8 mouse cellular contexts compared by ENCODE assay signal in genomic region chr1:60564691-60565090, GRCm38 (mm10). TPM values are rescaled to one million over a fixed set of nuclear protein-coding genes. Genes with fewer than 3 reads are reported as not detected.
DNase-seq lines count a peak whose midpoint lies in the region; ATAC-seq and TF ChIP-seq lines count a peak whose summit lies in the region.

No protein-coding gene starts in this region.

- 78% methylated on average over 5 of the region's 5 CpGs for WGBS in embryonic facial prominence, embryonic 15.5 days
- 78% methylated on average over 5 of the region's 5 CpGs for WGBS in intestine, postnatal 0 days
- WGBS in neural tube, embryonic 13.5 days, result 77% methylated on average over 5 of the region's 5 CpGs

- DNase-seq in layer of hippocampus, adult 2 months (ENCODE audit: low spot score in 2 of 2), result no peak
- DNase-seq in layer of hippocampus, adult 8-10 months (ENCODE audit: low spot score in 2 of 2), result no peak
- DNase-seq in urinary bladder, postnatal 36 days (ENCODE audit: low spot score in 2 of 2), result no peak
- DNase-seq in spleen, adult 12 weeks (ENCODE audit: low spot score), result no peak
- DNase-seq in kidney, adult 11 months, result no peak

- H3K9me3 ChIP-seq in embryonic facial prominence, embryonic 15.5 days (replicated peaks), result 0 out of 2 replicates have a peak, but pooled peaks cover 5% of the 10 kb centered on the region
- H3K9me3 ChIP-seq in intestine, postnatal 0 days (ENCODE audit: control insufficient read depth), result no peaks in the 10 kb centered on the region
- H3K9me3 ChIP-seq in neural tube, embryonic 13.5 days, result 0 out of 2 replicates have a peak, but pooled peaks cover 4% of the 10 kb centered on the region

- TF ChIP-seq CTCF in layer of hippocampus, adult 2 months (conservative IDR thresholded peaks at IDR 0.05), result no peak
- no peak for TF ChIP-seq CTCF in intestine, postnatal 0 days (IDR thresholded peaks at IDR 0.05; ENCODE audit: low read depth)

- H3K4me2 ChIP-seq in embryonic facial prominence, embryonic 15.5 days (replicated peaks), result peak overlapping the region; percentile 72; the same call in 1 of the 2 replicates
- peak overlapping the region; percentile 85 for H3K4me2 ChIP-seq in intestine, postnatal 0 days (replicated peaks; ENCODE audit: low read depth)
- peak overlapping the region; percentile 71 for H3K4me2 ChIP-seq in neural tube, embryonic 13.5 days

- no peak overlapping the region for H3K9ac ChIP-seq in embryonic facial prominence, embryonic 15.5 days
- H3K9ac ChIP-seq in intestine, postnatal 0 days (ENCODE audit: low read depth, low read length), result no peak overlapping the region
- peak overlapping the region; percentile 97; the same call in 1 of the 2 replicates for H3K9ac ChIP-seq in neural tube, embryonic 13.5 days

- H3K27ac ChIP-seq in layer of hippocampus, adult 2 months, result 0 out of 2 replicates have a peak overlapping the region, but pooled peaks have one; percentile 7
- no peak overlapping the region for H3K27ac ChIP-seq in embryonic facial prominence, embryonic 15.5 days (replicated peaks)
- H3K27ac ChIP-seq in intestine, postnatal 0 days (ENCODE audit: low read depth, low read length), result no peak overlapping the region; the same call in 1 of the 2 replicates
- no peak overlapping the region for H3K27ac ChIP-seq in neural tube, embryonic 13.5 days (replicated peaks)

- peaks cover 12% of the 10 kb centered on the region; the same call in 1 of the 2 replicates for H3K4me1 ChIP-seq in embryonic facial prominence, embryonic 15.5 days
- 0 out of 2 replicates have a peak, but pooled peaks cover 11% of the 10 kb centered on the region for H3K4me1 ChIP-seq in intestine, postnatal 0 days (replicated peaks; ENCODE audit: control insufficient read depth, insufficient read depth, low read length)
- peaks cover 27% of the 10 kb centered on the region for H3K4me1 ChIP-seq in neural tube, embryonic 13.5 days (replicated peaks)

- H3K27me3 ChIP-seq in embryonic facial prominence, embryonic 15.5 days, result no peaks in the 10 kb centered on the region
- no peaks in the 10 kb centered on the region for H3K27me3 ChIP-seq in intestine, postnatal 0 days (replicated peaks; ENCODE audit: control insufficient read depth, insufficient read depth, low read length)
- no peaks in the 10 kb centered on the region for H3K27me3 ChIP-seq in neural tube, embryonic 13.5 days

- peak overlapping the region; percentile 96 for H3K4me3 ChIP-seq in layer of hippocampus, adult 2 months
- H3K4me3 ChIP-seq in embryonic facial prominence, embryonic 15.5 days (replicated peaks), result peak overlapping the region; percentile 96; the same call in 1 of the 2 replicates
- H3K4me3 ChIP-seq in intestine, postnatal 0 days (ENCODE audit: low read depth, low read length), result peak overlapping the region; percentile 96; the same call in 1 of the 2 replicates
- H3K4me3 ChIP-seq in neural tube, embryonic 13.5 days, result peak overlapping the region; percentile 74

- no peak for ATAC-seq in embryonic facial prominence, embryonic 15.5 days (ENCODE audit: insufficient number of reproducible peaks, low FRiP score, low TSS enrichment, low read depth)
- no peak for ATAC-seq in intestine, postnatal 0 days
- no peak for ATAC-seq in neural tube, embryonic 13.5 days (ENCODE audit: low read depth)

- H3K36me3 ChIP-seq in embryonic facial prominence, embryonic 15.5 days, result peaks cover 17% of the 10 kb centered on the region; the same call in 1 of the 2 replicates
- peaks cover 3% of the 10 kb centered on the region; the same call in 1 of the 2 replicates for H3K36me3 ChIP-seq in intestine, postnatal 0 days (ENCODE audit: control insufficient read depth, insufficient read depth)
- peaks cover 16% of the 10 kb centered on the region for H3K36me3 ChIP-seq in neural tube, embryonic 13.5 days

RNA-seq across cellular contexts. Expression of gene Raph1, which starts 2.2 kb away (rescaled TPM):
- 10 to 100 TPM; 64.2 to 64.5 TPM for total RNA-seq in layer of hippocampus, adult 2 months (2021)
- 10 to 100 TPM; 50.7 to 69.1 (median 62.3) TPM for total RNA-seq in layer of hippocampus, adult 8-10 months (2022)
- polyA plus RNA-seq in embryonic facial prominence, embryonic 15.5 days (2015; fragmentation: Nextera tagmentation; extraction: Ambion mirVana), result 25.5 and 28.8 TPM in 2 replicates
- 17.0 and 17.9 TPM in 2 replicates for polyA plus RNA-seq in intestine, postnatal 0 days (2015; fragmentation: Nextera tagmentation; extraction: Ambion mirVana)
- 29.5 and 30.0 TPM in 2 replicates for polyA plus RNA-seq in neural tube, embryonic 13.5 days (2015; fragmentation: Nextera tagmentation; extraction: Ambion mirVana)
